Mouse (Mus musculus): ENCODE measurements around the gene Rasgef1c.

The Rasgef1c gene

GRCm38 (mm10) chr11:49926183-49926582 is 24.5 kb downstream of the Rasgef1c start:
- no peak for DNase-seq (ENCODE audit: low spot score)

GRCm38 (mm10) chr11:49927169-49927568 is 25.5 kb downstream of the Rasgef1c start:
- DNase-seq (ENCODE audit: low spot score): no peak

- DNase-seq (ENCODE audit: low spot score): no peak
These were observed 26.0 kb downstream of the Rasgef1c start for GRCm38 (mm10) chr11:49927670-49928069.

- no peak for DNase-seq (ENCODE audit: low spot score)
These were observed 29.5 kb downstream of the Rasgef1c start for GRCm38 (mm10) chr11:49931037-49931625.

GRCm38 (mm10) chr11:49931853-49932252 is 30.2 kb downstream of the Rasgef1c start:
- DNase-seq (ENCODE audit: low spot score): no peak

GRCm38 (mm10) chr11:49933811-49934210 is 32.2 kb downstream of the Rasgef1c start:
- DNase-seq (ENCODE audit: low spot score): no peak

GRCm38 (mm10) chr11:49934322-49934721 is 32.7 kb downstream of the Rasgef1c start:
- DNase-seq (ENCODE audit: low spot score): peak; percentile 34

GRCm38 (mm10) chr11:49936458-49936857 is 34.8 kb downstream of the Rasgef1c start:
- DNase-seq (ENCODE audit: low spot score): no peak

- no peak for DNase-seq (ENCODE audit: low spot score)
These were observed 36.1 kb downstream of the Rasgef1c start for GRCm38 (mm10) chr11:49937779-49938178.

- DNase-seq (ENCODE audit: low spot score): peak; percentile 82
These were observed 36.9 kb downstream of the Rasgef1c start for GRCm38 (mm10) chr11:49938258-49939164.

GRCm38 (mm10) chr11:49942841-49943240 is 41.2 kb downstream of the Rasgef1c start:
- DNase-seq (ENCODE audit: low spot score): no peak

- no peak for DNase-seq (ENCODE audit: low spot score)
These were observed 42.3 kb downstream of the Rasgef1c start for GRCm38 (mm10) chr11:49943901-49944300.

GRCm38 (mm10) chr11:49945726-49946125 is 44.1 kb downstream of the Rasgef1c start:
- DNase-seq (ENCODE audit: low spot score): no peak

GRCm38 (mm10) chr11:49949839-49950238 is 48.2 kb downstream of the Rasgef1c start:
- DNase-seq (ENCODE audit: low spot score): no peak

GRCm38 (mm10) chr11:49953616-49954015 is 52.0 kb downstream of the Rasgef1c start:
- DNase-seq (ENCODE audit: low spot score): no peak

- DNase-seq (ENCODE audit: low spot score): peak; percentile 81
These were observed 54.1 kb downstream of the Rasgef1c start for GRCm38 (mm10) chr11:49955577-49956261.

- DNase-seq (ENCODE audit: low spot score): no peak
These were observed 56.4 kb downstream of the Rasgef1c start for GRCm38 (mm10) chr11:49958017-49958416.

- peak; percentile 59 for DNase-seq (ENCODE audit: low spot score)
These were observed 59.6 kb downstream of the Rasgef1c start for GRCm38 (mm10) chr11:49961098-49961740.

- no peak for DNase-seq (ENCODE audit: low spot score)
These were observed 63.7 kb downstream of the Rasgef1c start for GRCm38 (mm10) chr11:49965320-49965719.

GRCm38 (mm10) chr11:49969692-49970091 is 68.1 kb downstream of the Rasgef1c start:
- DNase-seq (ENCODE audit: low spot score): no peak

GRCm38 (mm10) chr11:49973657-49974340 is 72.2 kb downstream of the Rasgef1c start:
- no peak for DNase-seq (ENCODE audit: low spot score)

GRCm38 (mm10) chr11:49974675-49975074 is 73.0 kb downstream of the Rasgef1c start:
- DNase-seq (ENCODE audit: low spot score): no peak

Data from layer of hippocampus, adult 11-12 months (tissue).